Mouse (Mus musculus) lung, adult 2 months (tissue): Measurements from ENCODE around the gene Trim71.

Source experiments
- CTCF ChIP-seq: fragments of 200-500 bp; IDR thresholded peaks from 2 replicates; pipeline ENCODE4 v1.5.1; 2011; ENCODE audit warnings: mild to moderate bottlenecking, low read length, control low read depth; ENCODE audit not compliant: insufficient read depth
- POLR2A ChIP-seq: fragments of 200-500 bp; IDR thresholded peaks from 2 replicates; pipeline ENCODE4 v1.6.1; 2011; ENCODE audit warnings: low read depth, mild to moderate bottlenecking, control low read depth, low read length, borderline replicate concordance; ENCODE audit errors: extremely low read depth

DNA sequence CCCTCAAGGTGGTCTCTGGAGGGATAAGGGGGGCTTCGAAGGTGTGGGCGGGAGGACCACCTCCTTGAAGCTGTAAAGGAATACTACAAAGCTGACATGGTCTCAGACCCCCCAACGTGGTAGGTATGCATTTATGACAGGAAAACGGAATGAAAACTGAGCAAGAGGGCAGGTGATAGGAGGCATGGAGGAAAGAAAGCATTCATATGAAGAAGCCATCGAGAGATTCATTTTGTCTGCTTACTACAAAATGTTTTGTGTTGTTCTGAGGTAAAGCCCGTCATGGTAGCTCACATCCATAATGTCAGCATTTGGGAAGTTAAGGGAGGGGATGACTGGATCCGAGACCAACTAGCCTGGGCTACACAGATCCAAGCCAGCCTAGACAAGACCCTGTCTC lies 4.0 kb downstream of the Trim71 start:
- no peak for TF ChIP-seq CTCF
- no peak for TF ChIP-seq POLR2A
